Mouse (Mus musculus) midbrain, embryonic 15.5 days (tissue): ENCODE measurements around the gene Hnrnpf. TPM values are rescaled to one million over a fixed set of nuclear protein-coding genes. Genes with fewer than 3 reads are reported as not detected.

Experiments used
- ATAC-seq: fragments of 200-750 bp; cut with Nextera tagmentation; replicated peaks from 2 replicates; pipeline ENCODE4 v1.8.0; 2017; ENCODE audit warnings: moderate TSS enrichment
- H3K27ac ChIP-seq: fragments of 300-500 bp; sonication (generic); 2 replicates; pipeline ENCODE4 v1.5.1; 2015; ENCODE audit warnings: mild to moderate bottlenecking, inconsistent platforms
- H3K27me3 ChIP-seq: fragments of 300-500 bp; sonication (generic); replicated peaks from 2 replicates; pipeline ENCODE4 v1.6.1; 2015; ENCODE audit warnings: inconsistent platforms
- H3K36me3 ChIP-seq: fragments of 300-500 bp; sonication (generic); replicated peaks from 2 replicates; pipeline ENCODE4 v1.6.1; 2015; ENCODE audit warnings: inconsistent platforms
- H3K4me1 ChIP-seq: fragments of 300-500 bp; sonication (generic); 2 replicates; pipeline ENCODE4 v1.6.1; 2015; ENCODE audit warnings: inconsistent platforms
- H3K4me2 ChIP-seq: fragments of 300-500 bp; sonication (generic); 2 replicates; pipeline ENCODE4 v1.6.1; 2015; ENCODE audit warnings: inconsistent platforms, mild to moderate bottlenecking, moderate library complexity
- H3K4me3 ChIP-seq: fragments of 300-500 bp; sonication (generic); 2 replicates; pipeline ENCODE4 v1.5.1; 2015; ENCODE audit warnings: mild to moderate bottlenecking, inconsistent platforms
- H3K9ac ChIP-seq: fragments of 300-500 bp; sonication (generic); 2 replicates; pipeline ENCODE4 v1.6.1; 2015; ENCODE audit warnings: mild to moderate bottlenecking, inconsistent platforms
- H3K9me3 ChIP-seq: fragments of 300-500 bp; sonication (generic); 2 replicates; pipeline ENCODE4 v1.6.1; 2016; ENCODE audit warnings: inconsistent platforms
- WGBS: fragments of 180-500 bp; shearing (Covaris S2); methylation state at CpG from one replicate; pipeline ENCODE4 v1.1.7; 2015; ENCODE audit warnings: mixed read lengths; 5-methylcytosine and 5-hydroxymethylcytosine counted together
- polyA plus RNA-seq: library from polyadenylated mRNA; unstranded; fragments of >200 nt; fragmentation: Nextera tagmentation; extraction: Ambion mirVana; gene quantifications from 2 replicates; pipeline ENCODE4 v1.2.1, GENCODE M21; 2015

The Hnrnpf gene
- polyA plus RNA-seq, 1 experiment from 2014 or later, result 258 TPM

- Histone ChIP-seq H3K4me2 (no peak overlapping the region), H3K9ac (no peak overlapping the region), H3K27ac (no peak overlapping the region), H3K27me3 (no peaks in the 10 kb centered on the region), H3K36me3 (no peaks in the 10 kb centered on the region), H3K9me3 (no peaks in the 10 kb centered on the region), H3K4me1 (no peaks in the 10 kb centered on the region), H3K4me3 (no peak overlapping the region)
- 85% methylated on average over 5 of the region's 5 CpGs for WGBS
- ATAC-seq, result no peak
Measured at GRCm38 (mm10) chr6:117897800-117898199, 2.3 kb upstream of the Hnrnpf start.

DNA sequence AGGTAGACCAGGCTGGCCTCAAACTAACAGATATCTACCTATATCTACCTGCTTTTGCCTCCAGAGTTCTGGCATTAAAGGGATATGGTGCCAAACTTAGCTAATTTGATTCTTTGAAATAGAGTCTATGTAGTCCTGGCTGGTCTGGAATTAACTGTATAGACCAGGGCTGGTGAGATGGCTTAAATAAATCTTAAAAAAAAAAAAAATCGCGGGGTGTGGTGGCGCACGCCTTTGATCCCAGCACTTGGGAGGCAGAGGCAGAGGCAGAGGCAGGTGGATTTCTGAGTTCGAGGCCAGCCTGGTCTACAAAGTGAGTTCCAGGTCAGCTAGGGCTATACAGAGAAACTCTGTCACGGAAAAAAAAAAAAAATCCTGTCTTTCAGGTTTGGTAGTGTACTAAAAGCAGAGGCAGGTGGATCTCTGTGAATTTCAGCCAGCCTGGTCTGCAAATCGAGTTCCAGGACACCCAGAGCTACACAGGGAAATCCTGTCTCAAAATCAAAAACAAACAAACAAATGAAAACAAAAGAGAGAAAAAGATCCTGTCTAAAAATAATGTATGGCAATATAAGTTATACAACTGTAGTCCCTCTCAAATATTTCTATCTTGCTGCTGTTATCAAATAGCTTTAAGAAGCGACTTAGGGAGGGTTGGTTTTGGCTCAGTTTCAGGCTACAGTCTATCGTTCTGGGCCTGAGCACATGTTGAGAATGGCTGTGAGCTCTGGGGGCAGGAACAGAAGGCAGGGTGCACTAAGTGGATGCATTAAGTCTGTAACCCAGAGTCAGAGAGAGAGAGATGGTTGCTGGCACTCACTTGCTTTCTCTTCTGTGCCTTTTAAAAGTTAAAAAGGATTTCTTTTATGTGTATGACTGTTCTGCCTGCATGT lies 1.6 kb downstream of the Hnrnpf start:
- Histone ChIP-seq H3K4me3 (no peak overlapping the region), H3K9ac (no peak overlapping the region), H3K4me1 (peaks cover 9% of the 10 kb centered on the region; the same call in 1 of the 2 replicates), H3K36me3 (no peaks in the 10 kb centered on the region), H3K4me2 (no peak overlapping the region), H3K9me3 (no peaks in the 10 kb centered on the region), H3K27me3 (no peaks in the 10 kb centered on the region), H3K27ac (no peak overlapping the region)
- no peak for ATAC-seq
- WGBS, result 78% methylated on average over 9 of the region's 9 CpGs

- WGBS, result 82% methylated on average over 4 of the region's 4 CpGs
- Histone ChIP-seq H3K9me3 (no peaks in the 10 kb centered on the region), H3K4me2 (no peak overlapping the region), H3K4me3 (no peak overlapping the region), H3K36me3 (no peaks in the 10 kb centered on the region), H3K27me3 (no peaks in the 10 kb centered on the region), H3K9ac (no peak overlapping the region), H3K27ac (no peak overlapping the region), H3K4me1 (peaks cover 9% of the 10 kb centered on the region; the same call in 1 of the 2 replicates)
- ATAC-seq, result no peak
Measured at GRCm38 (mm10) chr6:117902556-117902955, 2.4 kb downstream of the Hnrnpf start.

DNA sequence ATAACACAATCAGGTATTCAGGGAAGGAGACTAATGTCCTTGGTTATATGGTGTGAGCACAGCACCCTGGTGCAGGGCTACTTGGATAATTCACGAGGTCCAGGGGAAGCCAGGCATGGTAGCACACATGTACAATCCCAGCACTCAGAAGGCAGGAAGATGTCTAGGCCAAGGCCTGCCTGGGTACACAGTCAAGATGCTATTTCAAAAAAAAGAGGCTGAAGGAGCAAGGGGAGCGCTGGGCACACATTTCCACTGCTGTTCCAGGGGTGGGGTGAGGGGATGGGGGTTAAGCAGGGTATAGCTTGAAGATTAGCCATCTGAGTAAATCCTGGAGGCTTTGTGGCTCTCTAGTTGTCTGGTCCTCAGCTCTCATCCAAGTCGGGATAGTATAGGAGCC lies 3.7 kb downstream of the Hnrnpf start:
- Histone ChIP-seq H3K27ac (no peak overlapping the region), H3K4me2 (no peak overlapping the region), H3K4me1 (peaks cover 22% of the 10 kb centered on the region), H3K9ac (no peak overlapping the region), H3K9me3 (no peaks in the 10 kb centered on the region), H3K4me3 (no peak overlapping the region), H3K27me3 (no peaks in the 10 kb centered on the region), H3K36me3 (no peaks in the 10 kb centered on the region)
- WGBS, result 80% methylated on average over 3 of the region's 3 CpGs
- no peak for ATAC-seq

- Histone ChIP-seq H3K4me3 (peak overlapping the region; percentile 71), H3K27me3 (no peaks in the 10 kb centered on the region), H3K36me3 (no peaks in the 10 kb centered on the region), H3K9ac (no peak overlapping the region), H3K4me1 (peaks cover 26% of the 10 kb centered on the region), H3K9me3 (no peaks in the 10 kb centered on the region), H3K27ac (peak overlapping the region; percentile 72), H3K4me2 (peak overlapping the region; percentile 57)
- 26% methylated on average over 4 of the region's 4 CpGs for WGBS
- no peak for ATAC-seq
Measured at GRCm38 (mm10) chr6:117905260-117905930, 5.3 kb downstream of the Hnrnpf start.

DNA sequence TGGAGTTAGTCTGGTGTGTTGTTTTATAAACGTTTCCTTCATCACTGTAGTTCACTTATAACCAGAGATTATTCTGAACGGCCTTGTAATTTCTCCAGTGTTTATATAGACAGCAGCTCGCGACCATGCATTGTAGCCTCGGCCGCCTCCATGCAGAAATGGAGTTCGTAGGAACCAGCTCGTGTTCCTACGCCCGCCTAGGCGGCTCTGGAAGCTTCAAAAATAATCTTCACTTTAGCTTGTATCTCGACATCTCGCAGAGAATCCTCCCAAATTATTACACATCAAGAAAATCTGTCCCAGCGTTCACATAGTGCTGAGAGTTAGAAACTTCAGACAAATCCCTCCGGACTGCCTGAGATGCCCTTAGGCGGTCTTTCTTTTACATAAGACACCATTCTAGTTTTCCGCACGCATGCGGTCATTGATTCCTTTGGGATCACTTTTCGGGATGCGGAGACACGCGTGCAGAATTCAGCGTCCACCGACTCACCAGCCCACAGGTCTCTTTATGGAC lies 5.9 kb downstream of the Hnrnpf start:
- Histone ChIP-seq H3K4me3 (peak overlapping the region; percentile 71), H3K9ac (peak overlapping the region; percentile 47), H3K27me3 (no peaks in the 10 kb centered on the region), H3K4me2 (peak overlapping the region; percentile 57), H3K9me3 (no peaks in the 10 kb centered on the region), H3K4me1 (peaks cover 26% of the 10 kb centered on the region), H3K27ac (peak overlapping the region; percentile 72), H3K36me3 (no peaks in the 10 kb centered on the region)
- under 1% methylated on average over 25 of the region's 25 CpGs for WGBS
- ATAC-seq, result peak; percentile 51

DNA sequence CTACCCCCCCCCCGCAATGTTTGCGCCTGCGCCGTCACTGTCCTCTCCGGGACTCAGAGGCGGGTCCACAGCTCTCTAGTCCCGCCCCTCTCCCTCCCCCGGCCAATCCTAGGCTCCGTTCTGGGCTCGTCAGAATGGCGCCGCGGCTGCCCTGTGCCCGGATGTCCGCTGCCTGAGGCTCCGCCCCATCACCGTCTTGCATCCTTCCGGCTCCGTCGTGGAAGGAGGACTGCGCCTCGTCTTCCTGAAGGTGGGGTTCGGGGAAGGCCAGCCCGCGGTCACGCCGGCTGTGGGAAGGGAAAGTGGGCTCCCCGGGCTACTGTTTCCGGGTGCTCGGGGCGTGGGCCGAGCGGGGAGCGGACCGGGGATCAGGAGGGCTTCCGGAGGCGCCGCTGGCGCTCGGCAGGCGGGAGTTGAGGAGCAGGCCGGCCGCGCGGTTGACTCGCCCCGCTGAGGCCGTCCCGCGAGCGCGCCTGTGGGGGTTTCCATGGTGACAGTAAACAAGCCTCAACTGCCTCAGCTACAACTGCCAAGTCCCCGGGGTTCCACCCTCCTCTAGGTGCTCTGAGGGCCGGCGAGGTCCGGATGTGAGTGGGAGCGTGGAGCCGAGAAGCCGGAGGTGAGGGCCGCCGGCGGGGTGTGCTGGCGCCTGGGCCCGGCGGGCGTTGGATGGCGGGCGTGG lies 6.6 kb downstream of the Hnrnpf start:
- H3K4me1 ChIP-seq, result peaks cover 26% of the 10 kb centered on the region
- H3K4me2 ChIP-seq, result peak overlapping the region; percentile 100
- H3K9me3 ChIP-seq, result no peaks in the 10 kb centered on the region
- H3K27ac ChIP-seq, result peak overlapping the region; percentile 94
- ATAC-seq, result peak; percentile 99
- H3K36me3 ChIP-seq, result no peaks in the 10 kb centered on the region
- peak overlapping the region; percentile 68 for H3K9ac ChIP-seq
- H3K4me3 ChIP-seq, result peak overlapping the region; percentile 71
- no peaks in the 10 kb centered on the region for H3K27me3 ChIP-seq
- WGBS, result under 1% methylated on average over 65 of the region's 68 CpGs

DNA sequence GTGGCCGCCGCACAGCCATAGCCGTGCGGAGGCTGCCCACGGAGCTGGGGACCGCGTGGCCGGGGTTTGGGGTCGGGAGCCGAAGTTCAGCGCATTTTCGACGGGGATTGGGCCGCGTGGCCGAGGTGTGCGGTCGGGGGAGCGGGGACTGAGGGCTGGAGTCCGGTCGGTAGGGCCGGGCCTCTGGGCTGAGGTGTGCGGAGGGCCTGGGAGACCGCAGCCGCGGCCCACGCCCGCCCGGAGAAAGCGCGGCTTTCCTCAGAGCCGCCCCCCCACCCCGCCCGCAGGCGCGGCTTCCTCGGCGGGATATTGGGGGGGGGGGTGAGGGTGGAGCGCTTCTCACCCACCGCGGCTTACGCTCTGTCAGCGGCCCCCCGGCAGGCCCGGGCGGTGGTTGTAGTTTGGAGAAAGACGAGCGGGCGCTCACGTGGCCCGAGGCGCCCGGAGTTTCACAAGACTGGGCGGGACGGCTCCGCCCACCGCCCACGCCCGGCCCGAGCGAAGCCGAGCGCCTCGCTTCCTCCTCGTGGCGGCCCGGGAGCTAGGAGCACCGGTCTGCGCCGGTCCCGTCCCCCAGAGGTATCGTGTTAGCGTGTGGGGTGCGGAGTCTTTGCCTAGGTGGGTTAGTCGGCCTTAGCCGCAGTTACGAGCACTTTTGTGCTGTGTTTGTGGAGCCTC lies 7.3 kb downstream of the Hnrnpf start:
- H3K27me3 ChIP-seq, result no peaks in the 10 kb centered on the region
- peak; percentile 51 for ATAC-seq
- H3K27ac ChIP-seq, result peak overlapping the region; percentile 94
- peak overlapping the region; percentile 68 for H3K9ac ChIP-seq
- no peaks in the 10 kb centered on the region for H3K9me3 ChIP-seq
- H3K4me2 ChIP-seq, result peak overlapping the region; percentile 100
- H3K4me3 ChIP-seq, result peak overlapping the region; percentile 71
- WGBS, result under 1% methylated on average over 66 of the region's 77 CpGs
- no peaks in the 10 kb centered on the region for H3K36me3 ChIP-seq
- peaks cover 26% of the 10 kb centered on the region for H3K4me1 ChIP-seq

DNA sequence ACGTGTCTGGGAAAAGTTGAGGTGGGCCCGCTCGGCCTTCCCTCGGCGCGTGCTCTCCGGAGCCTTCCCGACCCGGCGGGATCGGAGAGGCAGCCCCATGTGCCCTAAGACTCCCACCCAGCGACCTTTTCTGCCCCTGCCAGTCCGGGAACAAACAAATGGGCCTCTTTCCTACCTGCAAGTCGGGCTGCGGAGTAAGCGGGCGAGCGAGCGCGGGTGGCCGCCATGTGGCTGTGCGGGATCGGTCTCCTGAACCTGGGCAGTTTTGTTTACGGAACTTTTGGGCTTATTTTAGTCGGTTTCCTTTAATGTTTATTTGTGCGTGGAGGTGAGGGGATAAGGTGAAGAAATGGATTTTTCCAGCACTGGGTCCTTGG lies 7.8 kb downstream of the Hnrnpf start:
- Histone ChIP-seq H3K27ac (peak overlapping the region; percentile 94; the same call in 1 of the 2 replicates), H3K9ac (peak overlapping the region; percentile 68), H3K4me2 (peak overlapping the region; percentile 100), H3K4me3 (peak overlapping the region; percentile 71), H3K9me3 (no peaks in the 10 kb centered on the region), H3K4me1 (peaks cover 26% of the 10 kb centered on the region), H3K27me3 (no peaks in the 10 kb centered on the region), H3K36me3 (no peaks in the 10 kb centered on the region)
- no peak for ATAC-seq
- WGBS, result 0% methylated on average over 26 of the region's 26 CpGs

DNA sequence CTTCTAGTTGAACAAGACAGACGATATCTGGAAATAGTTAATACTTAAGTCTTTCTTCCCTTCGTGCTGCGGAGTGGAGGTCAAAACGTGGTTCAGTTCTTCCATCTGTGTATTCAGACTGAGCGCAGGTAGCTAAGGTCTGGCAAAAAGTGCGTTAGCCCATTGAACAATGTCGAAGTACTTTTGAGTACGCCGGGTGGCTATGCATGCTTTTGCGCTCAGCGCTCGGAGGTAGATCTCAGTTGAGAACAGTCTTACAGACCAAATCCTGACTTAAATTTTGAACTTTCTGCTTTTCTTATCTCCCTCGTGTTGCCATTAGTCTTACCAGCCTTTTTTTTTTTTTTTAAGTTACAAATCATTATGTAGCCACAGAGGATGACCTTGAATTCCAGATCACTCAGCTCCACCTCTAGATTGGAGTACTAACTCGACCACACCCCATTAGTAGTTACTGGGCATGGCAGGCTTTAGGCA lies 8.3 kb downstream of the Hnrnpf start:
- Histone ChIP-seq H3K27ac (no peak overlapping the region), H3K9ac (peak overlapping the region; percentile 68), H3K27me3 (no peaks in the 10 kb centered on the region), H3K36me3 (no peaks in the 10 kb centered on the region), H3K4me3 (peak overlapping the region; percentile 71), H3K4me1 (peaks cover 26% of the 10 kb centered on the region), H3K4me2 (peak overlapping the region; percentile 100), H3K9me3 (no peaks in the 10 kb centered on the region)
- 2% methylated on average over 14 of the region's 14 CpGs for WGBS
- no peak for ATAC-seq

- H3K27me3 ChIP-seq, result no peaks in the 10 kb centered on the region
- WGBS, result 85% methylated on average over 6 of the region's 6 CpGs
- no peak overlapping the region for H3K9ac ChIP-seq
- H3K27ac ChIP-seq, result no peak overlapping the region
- no peaks in the 10 kb centered on the region for H3K36me3 ChIP-seq
- no peak overlapping the region for H3K4me2 ChIP-seq
- H3K9me3 ChIP-seq, result no peaks in the 10 kb centered on the region
- no peak overlapping the region for H3K4me3 ChIP-seq
- H3K4me1 ChIP-seq, result peaks cover 26% of the 10 kb centered on the region
- ATAC-seq, result no peak
Measured at GRCm38 (mm10) chr6:117910120-117910661, 10.1 kb downstream of the Hnrnpf start.
